Mouse (Mus musculus): ENCODE data around the gene Mef2c.

- TF ChIP-seq CTCF (IDR thresholded peaks at IDR 0.05; ENCODE audit: borderline replicate concordance, extremely low read depth, insufficient read depth, insufficient read length) (no peak), POLR2A (IDR thresholded peaks at IDR 0.05; ENCODE audit: borderline replicate concordance, extremely low read depth, insufficient read depth, insufficient read length, poor library complexity, severe bottlenecking) (no peak)
Observed at GRCm38 (mm10) chr13:83610124-83610523, 106.3 kb downstream of the Mef2c start.
